Mouse (Mus musculus): Measurements from ENCODE around the gene Zfr.
"Not testable (repeated sequence)": the region's sequence is repeated elsewhere in the genome, so short reads cannot be mapped to it uniquely, and the experiment has no call there.

Gene Zfr

GRCm38 (mm10) chr15:12193880-12194816 is 76.5 kb downstream of the Zfr start:
- DNase-seq (ENCODE audit: extremely low read depth, insufficient read length, low spot score) = no peak

GRCm38 (mm10) chr15:12194817-12195735 is 77.4 kb downstream of the Zfr start:
- DNase-seq (ENCODE audit: extremely low read depth, insufficient read length, low spot score) = no peak

GRCm38 (mm10) chr15:12195966-12196365 is 78.3 kb downstream of the Zfr start:
- no peak for DNase-seq (ENCODE audit: extremely low read depth, insufficient read length, low spot score)

GRCm38 (mm10) chr15:12196410-12197191 is 79.0 kb downstream of the Zfr start:
- peak; percentile 13 for DNase-seq (ENCODE audit: extremely low read depth, insufficient read length, low spot score)

GRCm38 (mm10) chr15:12197361-12197760 is 79.7 kb downstream of the Zfr start:
- DNase-seq (ENCODE audit: extremely low read depth, insufficient read length, low spot score) = no peak

- DNase-seq (ENCODE audit: extremely low read depth, insufficient read length, low spot score) = no peak
These were observed 82.4 kb downstream of the Zfr start for GRCm38 (mm10) chr15:12200021-12200420.

- no peak for DNase-seq (ENCODE audit: extremely low read depth, insufficient read length, low spot score)
These were observed 84.2 kb downstream of the Zfr start for GRCm38 (mm10) chr15:12201856-12202255.

GRCm38 (mm10) chr15:12202456-12202855 is 84.8 kb downstream of the Zfr start:
- no peak for DNase-seq (ENCODE audit: extremely low read depth, insufficient read length, low spot score)

- DNase-seq (ENCODE audit: extremely low read depth, insufficient read length, low spot score) = not testable (repeated sequence)
These were observed 85.4 kb downstream of the Zfr start for GRCm38 (mm10) chr15:12203008-12203407.

- DNase-seq (ENCODE audit: extremely low read depth, insufficient read length, low spot score) = peak; percentile 55
These were observed 86.1 kb downstream of the Zfr start for GRCm38 (mm10) chr15:12203512-12204318.

- peak; percentile 98 for DNase-seq (ENCODE audit: extremely low read depth, insufficient read length, low spot score)
These were observed 86.9 kb downstream of the Zfr start, which contains the start of gene Mtmr12 for GRCm38 (mm10) chr15:12204319-12205159. Gene Mtmr12, plus strand, starts transcription at chr15:12205028.

- peak; percentile 67 for DNase-seq (ENCODE audit: extremely low read depth, insufficient read length, low spot score)
These were observed 87.7 kb downstream of the Zfr start for GRCm38 (mm10) chr15:12205160-12205901.

- no peak for DNase-seq (ENCODE audit: extremely low read depth, insufficient read length, low spot score)
These were observed 88.4 kb downstream of the Zfr start for GRCm38 (mm10) chr15:12205902-12206645.

GRCm38 (mm10) chr15:12206646-12207222 is 89.1 kb downstream of the Zfr start:
- DNase-seq (ENCODE audit: extremely low read depth, insufficient read length, low spot score) = no peak

GRCm38 (mm10) chr15:12207556-12208090 is 90.0 kb downstream of the Zfr start:
- DNase-seq (ENCODE audit: extremely low read depth, insufficient read length, low spot score) = no peak

- DNase-seq (ENCODE audit: extremely low read depth, insufficient read length, low spot score) = no peak
These were observed 93.9 kb downstream of the Zfr start for GRCm38 (mm10) chr15:12211577-12211976.

- no peak for DNase-seq (ENCODE audit: extremely low read depth, insufficient read length, low spot score)
These were observed 94.6 kb downstream of the Zfr start for GRCm38 (mm10) chr15:12212266-12212665.

All from 3134 (cell line).